Mouse (Mus musculus): ENCODE measurements around the gene Dlg1.

Dlg1 gene

GRCm38 (mm10) chr16:31905891-31906825 is 242.9 kb downstream of the Dlg1 start:
- no peak for DNase-seq (ENCODE audit: low read depth)

- no peak for DNase-seq (ENCODE audit: low read depth)
Measured at GRCm38 (mm10) chr16:31906896-31907295, 243.7 kb downstream of the Dlg1 start.

GRCm38 (mm10) chr16:31908959-31909358 is 245.7 kb downstream of the Dlg1 start:
- no peak for DNase-seq (ENCODE audit: low read depth)

- DNase-seq (ENCODE audit: low read depth) = no peak
Measured at GRCm38 (mm10) chr16:31910281-31910847, 247.1 kb downstream of the Dlg1 start.

GRCm38 (mm10) chr16:31917776-31918175 is 254.5 kb downstream of the Dlg1 start:
- DNase-seq (ENCODE audit: low read depth) = no peak

- peak; percentile 75 for DNase-seq (ENCODE audit: low read depth)
Measured at GRCm38 (mm10) chr16:31918248-31918724, 255.0 kb downstream of the Dlg1 start.

- DNase-seq (ENCODE audit: low read depth) = no peak
Measured at GRCm38 (mm10) chr16:31924368-31924767, 261.1 kb downstream of the Dlg1 start.

Data from naive thymus-derived CD4-positive, alpha-beta T cell, adult 2 months (primary cell).